Mouse (Mus musculus) thymus, adult 2 months (tissue): Measurements from ENCODE around the gene Tmem189. TPM values are rescaled to one million over a fixed set of nuclear protein-coding genes. Genes with fewer than 3 reads are reported as not detected.
A peak's percentile ranks its signal among the peaks of the same experiment; 100 is the strongest.

Experiments
- DNase-seq: peaks from one replicate; pipeline ENCODE4 v3.0.0; 2021
- H3K27ac ChIP-seq: fragments of 200-500 bp; 2 replicates; pipeline ENCODE4 v1.5.1; 2012; ENCODE audit warnings: low read length, control low read depth; ENCODE audit not compliant: control insufficient read depth, insufficient read depth
- H3K27me3 ChIP-seq: fragments of 200-500 bp; 2 replicates; pipeline ENCODE4 v1.6.1; 2012; ENCODE audit warnings: mild to moderate bottlenecking, low read length, moderate library complexity, mixed read lengths; ENCODE audit not compliant: control insufficient read depth, insufficient read depth
- H3K36me3 ChIP-seq: fragments of 200-500 bp; 2 replicates; pipeline ENCODE4 v1.6.1; 2012; ENCODE audit warnings: mild to moderate bottlenecking, low read length, moderate library complexity; ENCODE audit not compliant: control insufficient read depth, insufficient read depth
- H3K4me1 ChIP-seq: fragments of 200-500 bp; replicated peaks from 2 replicates; pipeline ENCODE4 v1.6.1; 2012; ENCODE audit warnings: low read length; ENCODE audit not compliant: control insufficient read depth, insufficient read depth
- H3K4me3 ChIP-seq: fragments of 200-500 bp; 2 replicates; pipeline ENCODE4 v1.5.1; 2012; ENCODE audit warnings: mild to moderate bottlenecking, low read length, control low read depth, moderate library complexity; ENCODE audit not compliant: control insufficient read depth, insufficient read depth
- CTCF ChIP-seq: fragments of 200-500 bp; IDR thresholded peaks from 2 replicates; pipeline ENCODE4 v1.5.1; 2012; ENCODE audit warnings: mild to moderate bottlenecking, control low read depth, low read length, moderate library complexity, borderline replicate concordance; ENCODE audit not compliant: control insufficient read depth, poor library complexity, insufficient read depth; ENCODE audit errors: extremely low read depth
- POLR2A ChIP-seq: fragments of 200-500 bp; IDR thresholded peaks from 2 replicates; pipeline ENCODE4 v1.6.1; 2012; ENCODE audit warnings: mild to moderate bottlenecking, low read length, control low read depth, moderate library complexity; ENCODE audit not compliant: control insufficient read depth, poor library complexity, insufficient read depth; ENCODE audit errors: extremely low read depth
- WGBS: fragments of 180-500 bp; shearing (Covaris S2); methylation state at CpG from one replicate; pipeline ENCODE4 v1.1.7; 2018; 5-methylcytosine and 5-hydroxymethylcytosine counted together
- polyA plus RNA-seq: library from polyadenylated mRNA; depleted of rRNA; stranded (reverse); fragments of >200 nt; gene quantifications from 2 replicates; pipeline ENCODE4 v1.2.3, GENCODE M21; 2012

Tmem189 gene
- polyA plus RNA-seq, 1 experiment = 209 TPM

- WGBS = 84% methylated on average over 4 of the region's 4 CpGs
- peaks cover 13% of the 10 kb centered on the region for H3K4me1 ChIP-seq
- no peak overlapping the region for H3K27ac ChIP-seq
- DNase-seq = no peak
- TF ChIP-seq CTCF (no peak), POLR2A (no peak)
- no peaks in the 10 kb centered on the region for H3K36me3 ChIP-seq
- H3K4me3 ChIP-seq = no peak overlapping the region
- no peaks in the 10 kb centered on the region for H3K27me3 ChIP-seq
Measured at GRCm38 (mm10) chr2:167669398-167669797, 20.2 kb downstream of the Tmem189 start.

- peaks cover 13% of the 10 kb centered on the region for H3K4me1 ChIP-seq
- no peak overlapping the region for H3K4me3 ChIP-seq
- H3K27ac ChIP-seq = no peak overlapping the region
- DNase-seq = no peak
- no peaks in the 10 kb centered on the region for H3K27me3 ChIP-seq
- H3K36me3 ChIP-seq = no peaks in the 10 kb centered on the region
- 96% methylated on average over 5 of the region's 5 CpGs for WGBS
- no peak for TF ChIP-seq CTCF
- no peak for TF ChIP-seq POLR2A
Measured at GRCm38 (mm10) chr2:167668426-167668825, 21.2 kb downstream of the Tmem189 start.

GRCm38 (mm10) chr2:167665972-167666713, 23.5 kb downstream of the Tmem189 start:
- 95% methylated on average over 18 of the region's 18 CpGs for WGBS
- H3K27ac ChIP-seq = no peak overlapping the region
- no peak for DNase-seq
- H3K4me3 ChIP-seq = no peak overlapping the region
- no peaks in the 10 kb centered on the region for H3K36me3 ChIP-seq
- H3K27me3 ChIP-seq = no peaks in the 10 kb centered on the region
- TF ChIP-seq POLR2A (no peak), CTCF (no peak)
- H3K4me1 ChIP-seq = peaks cover 8% of the 10 kb centered on the region

- no peak for DNase-seq
- 80% methylated on average over 6 of the region's 6 CpGs for WGBS
- H3K27me3 ChIP-seq = no peaks in the 10 kb centered on the region
- H3K27ac ChIP-seq = no peak overlapping the region
- TF ChIP-seq CTCF (no peak), POLR2A (no peak)
- no peaks in the 10 kb centered on the region for H3K36me3 ChIP-seq
- H3K4me3 ChIP-seq = no peak overlapping the region
- peaks cover 40% of the 10 kb centered on the region for H3K4me1 ChIP-seq
Measured at GRCm38 (mm10) chr2:167662713-167663112, 26.9 kb downstream of the Tmem189 start.

- peak; percentile 93 for DNase-seq
- H3K4me3 ChIP-seq = peak within 1 kb of the TSS; percentile 100
- peak within 1 kb of the TSS; percentile 16; the same call in 1 of the 2 replicates for H3K27ac ChIP-seq
- TF ChIP-seq POLR2A (peak; percentile 96), CTCF (no peak)
- 2% methylated on average over 109 of the region's 110 CpGs for WGBS
- no peaks in the 10 kb centered on the region for H3K27me3 ChIP-seq
- H3K4me1 ChIP-seq = peaks cover 50% of the 10 kb centered on the region
- H3K36me3 ChIP-seq = no peaks in the 10 kb centered on the region
Measured at GRCm38 (mm10) chr2:167661270-167662203, 28.1 kb downstream of the Tmem189 start, which contains the start of gene Gm20431. Gm20431 (minus strand) TSS chr2:167661496.

GRCm38 (mm10) chr2:167660611-167660971, 29.0 kb downstream of the Tmem189 start:
- Histone ChIP-seq H3K4me1 (peaks cover 57% of the 10 kb centered on the region), H3K27ac (peak overlapping the region; percentile 16; the same call in 1 of the 2 replicates), H3K36me3 (no peaks in the 10 kb centered on the region), H3K4me3 (peak overlapping the region; percentile 95), H3K27me3 (no peaks in the 10 kb centered on the region)
- WGBS = 3% methylated on average over 12 of the region's 12 CpGs
- TF ChIP-seq CTCF (no peak), POLR2A (no peak)
- no peak for DNase-seq
